Mouse (Mus musculus): ENCODE measurements around the gene Adgrf5.

DNA sequence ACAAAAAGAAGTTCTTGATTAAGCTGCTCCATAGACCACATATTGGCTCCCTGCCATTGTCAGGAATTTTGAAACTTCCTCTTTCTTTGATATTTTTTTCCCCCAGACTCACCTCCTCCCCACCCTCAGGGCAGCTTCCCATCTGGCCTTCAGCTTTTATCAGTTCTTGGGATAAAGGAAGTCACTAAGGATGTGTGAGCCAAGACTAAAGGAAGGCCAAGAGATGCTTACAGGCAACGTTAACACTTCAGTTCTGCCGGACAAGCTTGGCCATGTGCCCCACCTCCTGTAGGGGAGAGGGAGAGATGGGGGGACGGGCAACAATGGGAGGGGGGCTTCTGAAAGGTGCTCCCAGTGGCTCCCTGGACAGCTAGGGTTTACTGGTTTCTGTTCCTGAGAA, 109.8 kb downstream of the Adgrf5 start:
- TF ChIP-seq POLR2A (IDR thresholded peaks at IDR 0.05; ENCODE audit: insufficient read depth, low read depth, low read length), result no peak
- no peak for TF ChIP-seq CTCF (IDR thresholded peaks at IDR 0.05; ENCODE audit: insufficient read depth, low read depth, low read length)

All from olfactory bulb, adult 2 months (tissue).